Mouse (Mus musculus): ENCODE data around the gene Chrna7. TPM values are rescaled to one million over a fixed set of nuclear protein-coding genes. Genes with fewer than 3 reads are reported as not detected.

Gene Chrna7
- polyA plus RNA-seq, 1 experiment from 2014 or later, result 5.3 TPM

Other genes with a start within 250 kb of the Chrna7 start
- gene Otud7a, start 232.2 kb upstream of the Chrna7 start, polyA plus RNA-seq (2016; fragmentation: Nextera tagmentation; extraction: Ambion mirVana), result 0.10 TPM in 1 of 2 replicates, not detected in the other